Mouse (Mus musculus): ENCODE results near the gene Zfp958. TPM values are rescaled to one million over a fixed set of nuclear protein-coding genes. Genes with fewer than 3 reads are reported as not detected.

The Zfp958 gene
- polyA plus RNA-seq (2015; fragmentation: Nextera tagmentation; extraction: Ambion mirVana): 13.8 and 16.4 TPM in 2 replicates

DNA sequence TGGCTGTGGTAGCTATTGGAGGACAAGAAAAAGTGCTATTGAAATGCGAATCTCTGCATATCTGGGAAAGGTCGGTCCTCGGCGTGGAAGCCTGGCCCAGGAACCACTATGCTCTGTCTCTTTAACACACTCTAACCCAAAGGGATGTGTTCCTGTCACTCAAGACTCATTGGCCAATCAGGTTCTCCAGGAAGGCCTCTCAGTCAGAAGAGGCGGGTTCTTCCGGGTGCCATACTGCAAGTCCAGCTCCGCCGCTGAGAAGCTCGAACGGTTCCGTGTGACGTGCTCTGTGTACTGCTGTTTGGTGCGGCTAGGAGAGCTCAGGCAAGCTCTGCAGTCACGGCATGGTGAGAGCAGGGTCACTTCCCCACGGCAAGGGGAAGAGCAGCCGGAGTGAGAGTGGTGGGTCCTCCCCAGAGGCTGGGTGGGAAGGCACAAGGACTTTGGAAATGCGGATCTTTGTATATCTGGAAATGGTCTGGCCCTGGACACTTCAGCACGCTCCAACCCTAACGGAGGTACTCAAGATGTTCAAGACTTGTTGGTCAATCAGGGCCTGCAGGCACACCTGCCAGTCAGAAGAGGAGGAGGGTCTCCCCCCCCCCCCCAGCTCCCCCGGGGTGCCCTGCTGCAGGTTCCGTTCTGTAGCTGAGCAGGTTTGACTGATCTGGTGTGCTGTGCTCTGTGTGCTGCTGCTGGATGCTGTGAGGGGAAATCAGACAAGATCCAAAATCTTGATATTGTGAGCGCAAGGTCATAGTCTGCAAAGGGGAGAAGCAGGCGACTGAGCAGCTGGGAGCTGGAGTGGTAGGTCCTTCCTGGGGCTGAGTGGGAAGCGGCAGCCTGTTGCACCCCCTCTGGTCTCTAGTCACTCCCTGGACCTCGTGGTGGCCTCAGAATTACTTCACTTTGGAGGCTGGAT lies at the start of gene Zfp958:
TSS of gene Zfp958 (plus strand) at position 236 of the 922 bp plus-strand sequence.
- no peaks in the 10 kb centered on the region for H3K9me3 ChIP-seq (replicated peaks; ENCODE audit: low read length)
- H3K9ac ChIP-seq (ENCODE audit: low read depth, low read length): peak within 1 kb of the TSS; percentile 88
- 0 out of 2 replicates have a peak, but pooled peaks cover 3% of the 10 kb centered on the region for H3K4me1 ChIP-seq (replicated peaks; ENCODE audit: insufficient read depth, low read length)
- DNase-seq (ENCODE audit: low spot score): peak; percentile 99
- peak; percentile 100 for ATAC-seq (replicated peaks; ENCODE audit: low FRiP score, low read depth)
- peak within 1 kb of the TSS; percentile 82 for H3K4me3 ChIP-seq (replicated peaks; ENCODE audit: low read depth, low read length)
- no peaks in the 10 kb centered on the region for H3K36me3 ChIP-seq (ENCODE audit: insufficient read depth, low read length)
- peak within 1 kb of the TSS; percentile 86 for H3K4me2 ChIP-seq (ENCODE audit: low read length)
- under 1% methylated on average over 25 of the region's 25 CpGs for WGBS
- no peak for TF ChIP-seq CTCF (IDR thresholded peaks at IDR 0.05; ENCODE audit: low read depth)
- H3K27ac ChIP-seq: peak within 1 kb of the TSS; percentile 93
- H3K27me3 ChIP-seq (ENCODE audit: insufficient read depth, low read length): no peaks in the 10 kb centered on the region

DNA sequence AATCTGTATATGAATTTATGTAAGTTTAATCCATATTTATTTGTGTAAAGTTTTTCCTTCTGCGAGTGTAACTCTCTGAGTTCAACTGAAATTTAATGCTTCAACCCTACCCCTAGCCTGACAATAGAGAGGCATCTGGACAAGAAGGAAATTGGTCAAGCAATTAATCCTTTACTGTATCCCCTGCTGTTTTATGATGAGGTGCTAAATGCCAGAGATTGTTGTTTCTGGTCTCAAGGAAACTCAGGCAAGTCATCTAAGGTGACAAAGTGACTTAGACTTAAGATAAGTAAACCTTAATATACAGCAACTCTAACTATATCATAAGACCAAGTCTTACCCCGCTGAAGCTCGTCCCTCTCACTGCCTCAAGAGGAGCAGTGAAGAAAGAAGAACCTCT lies 31.0 kb upstream of the Zfp958 start:
- Histone ChIP-seq H3K27ac (no peak overlapping the region), H3K4me2 (ENCODE audit: low read length) (no peak overlapping the region), H3K9me3 (replicated peaks; ENCODE audit: low read length) (no peaks in the 10 kb centered on the region), H3K27me3 (ENCODE audit: insufficient read depth, low read length) (no peaks in the 10 kb centered on the region), H3K36me3 (ENCODE audit: insufficient read depth, low read length) (no peaks in the 10 kb centered on the region), H3K4me3 (replicated peaks; ENCODE audit: low read depth, low read length) (no peak overlapping the region), H3K9ac (ENCODE audit: low read depth, low read length) (no peak overlapping the region), H3K4me1 (replicated peaks; ENCODE audit: insufficient read depth, low read length) (no peaks in the 10 kb centered on the region)
- 69% methylated on average over 3 of the region's 3 CpGs for WGBS
- TF ChIP-seq CTCF (IDR thresholded peaks at IDR 0.05; ENCODE audit: low read depth): no peak
- no peak for DNase-seq (ENCODE audit: low spot score)
- no peak for ATAC-seq (replicated peaks; ENCODE audit: low FRiP score, low read depth)

DNA sequence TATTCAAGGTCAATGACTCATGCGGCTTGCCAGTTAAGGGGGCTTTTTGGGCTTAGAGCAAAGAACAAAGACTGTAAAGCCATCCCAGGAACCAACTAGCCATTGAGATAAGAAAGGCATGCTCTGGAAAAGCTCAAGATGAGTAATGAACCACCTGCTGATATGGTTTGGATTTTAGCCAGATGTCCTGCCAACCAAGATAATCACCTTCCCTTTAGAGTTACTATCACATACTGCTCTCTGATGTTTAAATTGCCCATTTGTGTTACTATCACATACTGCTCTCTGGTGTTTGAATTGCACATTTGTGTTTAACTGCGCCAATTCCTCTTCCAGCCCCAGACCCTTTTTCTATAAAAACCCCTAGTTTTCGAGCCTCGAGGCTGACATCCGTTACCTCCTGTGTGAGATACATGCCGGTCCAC lies 30.2 kb upstream of the Zfp958 start:
- Histone ChIP-seq H3K27me3 (ENCODE audit: insufficient read depth, low read length) (no peaks in the 10 kb centered on the region), H3K27ac (no peak overlapping the region), H3K4me1 (replicated peaks; ENCODE audit: insufficient read depth, low read length) (no peaks in the 10 kb centered on the region), H3K4me3 (replicated peaks; ENCODE audit: low read depth, low read length) (no peak overlapping the region), H3K9me3 (replicated peaks; ENCODE audit: low read length) (no peaks in the 10 kb centered on the region), H3K36me3 (ENCODE audit: insufficient read depth, low read length) (no peaks in the 10 kb centered on the region), H3K4me2 (ENCODE audit: low read length) (no peak overlapping the region), H3K9ac (ENCODE audit: low read depth, low read length) (no peak overlapping the region)
- ATAC-seq (replicated peaks; ENCODE audit: low FRiP score, low read depth) (no peak), DNase-seq (ENCODE audit: low spot score) (no peak)
- 76% methylated on average over 6 of the region's 6 CpGs for WGBS
- no peak for TF ChIP-seq CTCF (IDR thresholded peaks at IDR 0.05; ENCODE audit: low read depth)

DNA sequence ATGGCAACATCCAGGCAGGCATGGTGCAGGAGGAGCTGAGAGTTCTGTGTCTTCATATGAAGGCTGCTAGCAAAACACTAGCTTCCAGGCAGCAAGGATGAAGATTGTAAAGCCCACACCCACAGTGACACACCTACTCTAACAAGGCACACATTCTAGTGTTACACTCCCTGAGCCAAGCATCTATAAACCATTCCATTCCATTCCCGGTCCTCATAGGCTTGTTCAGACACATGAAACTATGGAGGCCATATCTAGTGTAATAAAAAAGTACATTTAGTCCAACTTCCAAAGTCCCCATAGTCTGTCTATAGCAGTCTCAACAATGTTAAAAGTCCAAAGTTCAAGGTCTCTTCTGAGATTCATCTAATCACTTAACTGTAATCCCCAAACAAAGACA lies 28.3 kb upstream of the Zfp958 start:
- WGBS: 82% methylated on average over 1 of the region's 1 CpGs
- Histone ChIP-seq H3K27me3 (ENCODE audit: insufficient read depth, low read length) (no peaks in the 10 kb centered on the region), H3K36me3 (ENCODE audit: insufficient read depth, low read length) (no peaks in the 10 kb centered on the region), H3K9ac (ENCODE audit: low read depth, low read length) (no peak overlapping the region), H3K9me3 (replicated peaks; ENCODE audit: low read length) (no peaks in the 10 kb centered on the region), H3K27ac (no peak overlapping the region), H3K4me2 (ENCODE audit: low read length) (no peak overlapping the region), H3K4me3 (replicated peaks; ENCODE audit: low read depth, low read length) (no peak overlapping the region), H3K4me1 (replicated peaks; ENCODE audit: insufficient read depth, low read length) (no peaks in the 10 kb centered on the region)
- TF ChIP-seq CTCF (IDR thresholded peaks at IDR 0.05; ENCODE audit: low read depth): no peak
- no peak for ATAC-seq (replicated peaks; ENCODE audit: low FRiP score, low read depth)
- DNase-seq (ENCODE audit: low spot score): no peak

DNA sequence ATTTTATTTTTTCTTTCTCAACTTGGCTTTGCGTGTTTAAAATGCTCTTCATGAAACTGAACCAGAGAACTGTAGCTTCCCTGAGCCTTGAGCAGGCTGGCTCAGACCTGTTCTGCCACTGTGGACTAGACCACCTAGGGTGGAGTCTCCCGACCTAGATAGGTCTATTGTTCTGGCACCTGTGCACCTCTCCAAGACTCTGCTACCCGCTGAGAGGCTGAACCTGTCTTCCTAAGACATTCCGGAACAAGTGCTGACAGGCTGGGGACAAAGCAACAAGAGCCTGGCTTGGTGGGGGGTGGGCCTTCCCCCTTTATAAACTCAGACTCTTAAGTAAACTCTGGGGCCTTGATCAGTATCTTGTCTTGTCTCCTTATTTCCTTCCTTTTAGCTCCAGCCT lies 26.6 kb upstream of the Zfp958 start:
- no peaks in the 10 kb centered on the region for H3K4me1 ChIP-seq (replicated peaks; ENCODE audit: insufficient read depth, low read length)
- H3K4me3 ChIP-seq (replicated peaks; ENCODE audit: low read depth, low read length): no peak overlapping the region
- H3K27me3 ChIP-seq (ENCODE audit: insufficient read depth, low read length): no peaks in the 10 kb centered on the region
- no peak overlapping the region for H3K4me2 ChIP-seq (ENCODE audit: low read length)
- DNase-seq (ENCODE audit: low spot score) (no peak), ATAC-seq (replicated peaks; ENCODE audit: low FRiP score, low read depth) (no peak)
- no peaks in the 10 kb centered on the region for H3K9me3 ChIP-seq (replicated peaks; ENCODE audit: low read length)
- no peaks in the 10 kb centered on the region for H3K36me3 ChIP-seq (ENCODE audit: insufficient read depth, low read length)
- H3K27ac ChIP-seq: no peak overlapping the region
- TF ChIP-seq CTCF (IDR thresholded peaks at IDR 0.05; ENCODE audit: low read depth): no peak
- no peak overlapping the region for H3K9ac ChIP-seq (ENCODE audit: low read depth, low read length)
- 37% methylated on average over 4 of the region's 4 CpGs for WGBS

DNA sequence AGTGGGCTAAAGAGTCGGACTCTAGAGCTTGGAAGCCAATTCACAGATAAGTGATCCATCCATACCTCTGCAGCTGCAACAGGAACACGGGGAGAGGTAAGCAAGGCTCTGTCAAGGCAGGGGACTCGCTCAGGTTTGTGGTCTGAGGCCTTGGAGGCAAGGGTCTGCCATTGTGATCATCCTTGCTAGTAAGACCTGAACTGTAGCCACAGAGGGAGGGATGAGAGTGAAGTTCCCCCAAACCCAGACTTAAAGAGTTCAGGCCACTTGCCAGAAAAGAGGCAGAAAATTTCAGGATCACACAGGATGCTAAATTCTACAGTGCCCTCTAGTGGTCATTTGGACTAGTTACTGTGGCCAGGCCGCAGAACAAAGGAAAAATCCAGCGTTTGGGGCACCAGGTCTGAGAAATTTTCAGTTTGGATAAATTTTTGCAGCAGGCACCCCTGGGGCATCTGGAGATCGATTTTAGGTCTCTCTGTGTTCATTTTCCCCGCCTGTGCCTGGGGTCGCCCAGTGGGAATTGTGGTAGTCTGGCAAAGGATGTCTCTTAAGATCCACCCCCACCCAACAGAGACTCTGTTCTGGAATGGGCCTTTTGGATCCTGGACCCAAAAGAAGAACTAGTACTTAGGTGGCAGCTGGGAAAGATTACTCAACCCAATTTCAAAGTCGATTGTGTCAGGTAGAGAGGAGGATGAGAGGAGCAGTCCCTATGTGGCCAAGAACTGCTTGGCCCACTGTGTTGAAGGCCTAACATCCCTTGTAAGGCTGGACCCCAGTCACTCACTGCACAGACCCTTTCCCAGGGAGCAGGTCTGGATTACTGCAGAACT lies 24.6 kb upstream of the Zfp958 start:
- no peak overlapping the region for H3K4me3 ChIP-seq (replicated peaks; ENCODE audit: low read depth, low read length)
- 44% methylated on average over 9 of the region's 9 CpGs for WGBS
- H3K4me2 ChIP-seq (ENCODE audit: low read length): no peak overlapping the region
- no peak overlapping the region for H3K9ac ChIP-seq (ENCODE audit: low read depth, low read length)
- no peak overlapping the region for H3K27ac ChIP-seq
- ATAC-seq (replicated peaks; ENCODE audit: low FRiP score, low read depth) (peak; percentile 36; the same call in 1 of the 2 replicates), DNase-seq (ENCODE audit: low spot score) (peak; percentile 93)
- TF ChIP-seq CTCF (IDR thresholded peaks at IDR 0.05; ENCODE audit: low read depth): peak; percentile 85
- H3K9me3 ChIP-seq (replicated peaks; ENCODE audit: low read length): no peaks in the 10 kb centered on the region
- H3K27me3 ChIP-seq (ENCODE audit: insufficient read depth, low read length): no peaks in the 10 kb centered on the region
- no peaks in the 10 kb centered on the region for H3K4me1 ChIP-seq (replicated peaks; ENCODE audit: insufficient read depth, low read length)
- H3K36me3 ChIP-seq (ENCODE audit: insufficient read depth, low read length): no peaks in the 10 kb centered on the region
